Mouse (Mus musculus): Measurements from ENCODE around the gene Srebf1. TPM values are rescaled to one million over a fixed set of nuclear protein-coding genes. Genes with fewer than 3 reads are reported as not detected.

Gene Srebf1
- polyA plus RNA-seq, 1 experiment = 12.3 TPM

DNA sequence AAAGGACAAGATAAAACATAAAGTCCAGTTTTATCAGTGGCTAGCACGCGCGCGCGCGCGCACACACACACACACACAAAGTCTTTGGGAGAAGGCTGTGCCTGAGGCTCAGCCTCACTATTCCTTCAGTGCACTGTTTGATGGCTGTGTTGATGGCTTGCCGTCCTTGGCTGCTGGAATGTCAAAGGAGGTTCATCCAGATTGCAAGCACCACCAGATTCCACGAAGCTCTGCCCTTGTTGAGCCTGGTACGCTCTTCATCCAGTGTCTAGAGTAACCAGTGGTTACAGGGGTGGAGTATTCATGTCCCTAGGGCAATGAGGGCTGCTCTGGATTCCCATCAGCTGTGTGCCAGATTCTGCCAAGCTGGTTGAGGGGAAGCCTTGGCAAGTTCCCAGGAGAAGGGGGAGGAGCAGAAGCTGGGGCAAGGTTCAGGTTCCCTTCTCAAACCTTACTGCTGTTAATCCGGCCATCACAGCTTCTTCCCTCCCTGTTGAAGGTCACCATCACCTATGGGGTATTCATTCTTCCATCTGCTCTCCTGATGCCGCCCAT, 40.2 kb downstream of the Srebf1 start:
- H3K4me1 ChIP-seq (ENCODE audit: control insufficient read depth) = peaks cover 77% of the 10 kb centered on the region
- H3K27me3 ChIP-seq (ENCODE audit: control insufficient read depth) = peaks cover 8% of the 10 kb centered on the region
- TF ChIP-seq TAL1 (IDR thresholded peaks at IDR 0.05; ENCODE audit: low read length) = no peak
- no peak for TF ChIP-seq GATA1 (IDR thresholded peaks at IDR 0.05; ENCODE audit: low read length)
- H3K4me3 ChIP-seq (replicated peaks) = no peak overlapping the region
- H3K36me3 ChIP-seq (ENCODE audit: control insufficient read depth) = peaks cover 27% of the 10 kb centered on the region
- H3K9me3 ChIP-seq (ENCODE audit: control insufficient read depth, low read length) = no peaks in the 10 kb centered on the region

GRCm38 (mm10) chr11:60178506-60178905, 43.9 kb downstream of the Srebf1 start:
- Histone ChIP-seq H3K4me3 (replicated peaks) (no peak overlapping the region), H3K36me3 (ENCODE audit: control insufficient read depth) (peaks cover 4% of the 10 kb centered on the region), H3K9me3 (ENCODE audit: control insufficient read depth, low read length) (no peaks in the 10 kb centered on the region), H3K27me3 (ENCODE audit: control insufficient read depth) (peaks cover 30% of the 10 kb centered on the region), H3K4me1 (ENCODE audit: control insufficient read depth) (peaks cover 80% of the 10 kb centered on the region)
- TF ChIP-seq TAL1 (IDR thresholded peaks at IDR 0.05; ENCODE audit: low read length) (no peak), GATA1 (IDR thresholded peaks at IDR 0.05; ENCODE audit: low read length) (no peak)

- Histone ChIP-seq H3K9me3 (ENCODE audit: control insufficient read depth, low read length) (no peaks in the 10 kb centered on the region), H3K27me3 (ENCODE audit: control insufficient read depth) (peaks cover 30% of the 10 kb centered on the region), H3K4me1 (ENCODE audit: control insufficient read depth) (peaks cover 76% of the 10 kb centered on the region), H3K36me3 (ENCODE audit: control insufficient read depth) (peaks cover 4% of the 10 kb centered on the region), H3K4me3 (replicated peaks) (no peak overlapping the region)
- TF ChIP-seq TAL1 (IDR thresholded peaks at IDR 0.05; ENCODE audit: low read length) (no peak), GATA1 (IDR thresholded peaks at IDR 0.05; ENCODE audit: low read length) (no peak)
These were observed 44.4 kb downstream of the Srebf1 start for GRCm38 (mm10) chr11:60178005-60178404.

DNA sequence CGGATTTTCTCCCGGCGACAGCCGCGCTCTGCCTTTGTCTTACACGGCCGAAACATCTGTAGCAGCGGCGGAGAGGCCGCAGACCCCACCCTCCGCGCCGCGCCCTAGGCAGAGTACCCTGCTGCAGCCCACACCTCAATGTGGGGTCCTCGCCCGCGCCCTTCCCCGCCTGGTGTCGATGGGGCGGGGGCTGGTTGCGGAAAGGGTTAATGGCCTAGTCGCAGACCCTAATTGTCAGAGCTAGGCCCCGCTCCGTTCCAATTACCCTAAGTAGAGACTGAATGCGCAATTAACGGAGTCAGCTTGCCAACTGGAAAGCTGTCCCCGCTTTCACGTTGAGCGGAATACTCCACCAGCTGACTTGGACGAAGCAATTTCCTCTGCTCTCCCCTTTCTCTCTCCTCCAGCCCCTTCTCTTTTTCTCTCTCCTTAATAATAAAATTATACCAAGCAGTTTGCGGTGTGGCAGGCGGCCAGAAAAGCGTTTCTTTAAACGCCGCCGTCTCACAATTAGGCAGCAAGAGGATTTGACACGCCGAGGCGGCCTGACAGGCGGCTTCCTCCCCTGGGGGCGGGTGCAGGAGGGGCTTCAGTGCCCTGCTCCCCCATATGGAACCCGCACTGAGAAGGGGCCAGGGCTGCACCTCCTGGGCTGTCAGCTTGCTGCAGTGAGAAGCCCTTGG, 45.3 kb downstream of the Srebf1 start:
- Histone ChIP-seq H3K27me3 (ENCODE audit: control insufficient read depth) (peaks cover 30% of the 10 kb centered on the region), H3K36me3 (ENCODE audit: control insufficient read depth) (peaks cover 4% of the 10 kb centered on the region), H3K4me3 (replicated peaks) (peak overlapping the region; percentile 71), H3K9me3 (ENCODE audit: control insufficient read depth, low read length) (no peaks in the 10 kb centered on the region), H3K4me1 (ENCODE audit: control insufficient read depth) (peaks cover 69% of the 10 kb centered on the region)
- TF ChIP-seq TAL1 (IDR thresholded peaks at IDR 0.05; ENCODE audit: low read length) (no peak), GATA1 (IDR thresholded peaks at IDR 0.05; ENCODE audit: low read length) (no peak)

- Histone ChIP-seq H3K4me1 (ENCODE audit: control insufficient read depth) (peaks cover 63% of the 10 kb centered on the region), H3K36me3 (ENCODE audit: control insufficient read depth) (peaks cover 4% of the 10 kb centered on the region), H3K27me3 (ENCODE audit: control insufficient read depth) (peaks cover 30% of the 10 kb centered on the region), H3K4me3 (replicated peaks) (peak overlapping the region; percentile 71), H3K9me3 (ENCODE audit: control insufficient read depth, low read length) (no peaks in the 10 kb centered on the region)
- no peak for TF ChIP-seq GATA1 (IDR thresholded peaks at IDR 0.05; ENCODE audit: low read length)
- no peak for TF ChIP-seq TAL1 (IDR thresholded peaks at IDR 0.05; ENCODE audit: low read length)
These were observed 46.0 kb downstream of the Srebf1 start for GRCm38 (mm10) chr11:60176182-60176974.

DNA sequence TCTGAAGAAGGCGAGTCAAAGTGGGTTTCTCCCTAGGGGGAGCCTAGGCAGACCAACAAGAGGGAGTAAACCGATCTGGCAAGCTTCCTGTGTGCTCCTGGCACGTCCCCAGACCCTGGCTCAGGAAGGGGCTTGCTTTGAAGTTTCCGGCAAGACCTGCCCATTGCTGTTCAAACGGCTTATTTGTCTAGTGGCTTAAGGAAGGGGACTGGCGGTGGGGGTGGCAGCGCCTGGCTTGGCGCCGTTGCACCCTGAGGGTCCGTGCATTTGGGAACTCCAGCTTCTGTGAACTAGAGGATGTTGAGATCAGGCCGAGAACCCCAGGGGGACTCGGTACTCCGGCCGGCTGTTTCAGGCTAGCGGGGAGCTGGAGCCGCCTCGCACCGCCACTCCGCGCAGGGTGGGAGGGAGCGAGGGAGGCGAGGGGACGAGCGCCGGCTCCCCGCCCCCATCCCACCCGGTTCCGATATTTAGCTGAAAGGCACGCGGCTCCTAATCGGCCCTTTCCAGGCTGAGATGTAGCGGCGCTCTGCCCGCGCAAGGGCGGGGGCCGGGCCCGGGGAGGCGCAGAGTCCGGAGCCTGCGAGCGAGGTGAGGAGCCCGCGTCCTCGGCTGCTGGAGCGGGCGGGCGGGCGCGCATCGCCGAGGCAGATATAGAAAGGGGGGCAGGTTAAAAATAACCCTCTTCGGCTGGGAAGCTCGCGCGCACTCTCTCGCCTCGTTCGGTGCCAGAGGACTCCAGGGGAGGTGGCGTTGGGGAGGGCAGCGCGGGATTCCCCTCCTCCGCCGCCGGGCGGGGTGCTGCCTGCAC, 46.8 kb downstream of the Srebf1 start:
- Histone ChIP-seq H3K4me1 (ENCODE audit: control insufficient read depth) (peaks cover 56% of the 10 kb centered on the region), H3K27me3 (ENCODE audit: control insufficient read depth) (peaks cover 30% of the 10 kb centered on the region), H3K9me3 (ENCODE audit: control insufficient read depth, low read length) (no peaks in the 10 kb centered on the region), H3K4me3 (replicated peaks) (peak overlapping the region; percentile 71), H3K36me3 (ENCODE audit: control insufficient read depth) (peaks cover 4% of the 10 kb centered on the region)
- no peak for TF ChIP-seq TAL1 (IDR thresholded peaks at IDR 0.05; ENCODE audit: low read length)

- Histone ChIP-seq H3K36me3 (ENCODE audit: control insufficient read depth) (peaks cover 3% of the 10 kb centered on the region), H3K27me3 (ENCODE audit: control insufficient read depth) (peaks cover 30% of the 10 kb centered on the region), H3K9me3 (ENCODE audit: control insufficient read depth, low read length) (no peaks in the 10 kb centered on the region), H3K4me1 (ENCODE audit: control insufficient read depth) (peaks cover 46% of the 10 kb centered on the region), H3K4me3 (replicated peaks) (no peak overlapping the region)
- no peak for TF ChIP-seq TAL1 (IDR thresholded peaks at IDR 0.05; ENCODE audit: low read length)
- no peak for TF ChIP-seq GATA1 (IDR thresholded peaks at IDR 0.05; ENCODE audit: low read length)
These were observed 48.7 kb downstream of the Srebf1 start for GRCm38 (mm10) chr11:60173606-60174184.

GRCm38 (mm10) chr11:60172074-60172473, 50.3 kb downstream of the Srebf1 start:
- no peak for TF ChIP-seq TAL1 (IDR thresholded peaks at IDR 0.05; ENCODE audit: low read length)
- TF ChIP-seq GATA1 (IDR thresholded peaks at IDR 0.05; ENCODE audit: low read length) = no peak
- peaks cover 20% of the 10 kb centered on the region for H3K27me3 ChIP-seq (ENCODE audit: control insufficient read depth)
- no peak overlapping the region for H3K4me3 ChIP-seq (replicated peaks)
- peaks cover 31% of the 10 kb centered on the region for H3K4me1 ChIP-seq (ENCODE audit: control insufficient read depth)
- no peaks in the 10 kb centered on the region for H3K9me3 ChIP-seq (ENCODE audit: control insufficient read depth, low read length)
- H3K36me3 ChIP-seq (ENCODE audit: control insufficient read depth) = peaks cover 3% of the 10 kb centered on the region

Measured in erythroblast, embryonic 14.5 days (primary cell).